Mouse (Mus musculus) thymus, adult 2 months (tissue): ENCODE measurements around the gene March8.

Source experiments
- CTCF ChIP-seq: fragments of 200-500 bp; IDR thresholded peaks from 2 replicates; pipeline ENCODE4 v1.5.1; 2012; ENCODE audit warnings: mild to moderate bottlenecking, control low read depth, low read length, moderate library complexity, borderline replicate concordance; ENCODE audit not compliant: control insufficient read depth, poor library complexity, insufficient read depth; ENCODE audit errors: extremely low read depth
- POLR2A ChIP-seq: fragments of 200-500 bp; IDR thresholded peaks from 2 replicates; pipeline ENCODE4 v1.6.1; 2012; ENCODE audit warnings: mild to moderate bottlenecking, low read length, control low read depth, moderate library complexity; ENCODE audit not compliant: control insufficient read depth, poor library complexity, insufficient read depth; ENCODE audit errors: extremely low read depth

GRCm38 (mm10) chr6:116338520-116338919, 696 bp downstream of the March8 start:
- TF ChIP-seq CTCF: no peak
- no peak for TF ChIP-seq POLR2A
